Mouse (Mus musculus): ENCODE results near the gene Krtap3-2.

DNA sequence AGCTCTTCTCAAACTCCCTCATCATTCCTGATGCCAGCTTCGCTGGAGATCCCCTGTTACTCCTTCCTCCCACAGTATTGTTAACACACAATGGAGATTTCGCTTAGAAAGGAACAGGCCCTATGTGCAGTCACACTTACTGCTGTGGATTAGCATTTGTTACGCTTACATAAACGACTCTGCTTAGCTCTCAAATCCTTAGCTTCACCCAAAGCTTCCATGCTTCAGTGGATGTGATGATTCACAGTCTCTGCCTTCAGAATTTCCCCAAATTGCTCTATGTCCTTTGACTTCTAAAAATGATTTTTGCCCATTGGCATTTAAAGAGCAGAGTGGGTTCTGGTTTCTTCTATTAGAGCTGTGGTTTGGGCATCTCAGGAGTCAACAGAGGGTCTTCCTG lies 16.5 kb upstream of the Krtap3-2 start:
- TF ChIP-seq CTCF (conservative IDR thresholded peaks at IDR 0.05; ENCODE audit: low read length) (no peak), NANOG (IDR thresholded peaks at IDR 0.05; ENCODE audit: borderline replicate concordance, low read length) (no peak)
